Mouse (Mus musculus) MN1 (cell line): ENCODE results near the gene Ccser2.
A peak's percentile ranks its signal among the peaks of the same experiment; 100 is the strongest.

Source experiments
- DNase-seq: peaks from one replicate; pipeline ENCODE4 v3.0.0-alpha.2; 2016; ENCODE audit warnings: low spot score

Gene Ccser2

GRCm38 (mm10) chr14:36937941-36938340 is 30.6 kb downstream of the Ccser2 start:
- no peak for DNase-seq

DNA sequence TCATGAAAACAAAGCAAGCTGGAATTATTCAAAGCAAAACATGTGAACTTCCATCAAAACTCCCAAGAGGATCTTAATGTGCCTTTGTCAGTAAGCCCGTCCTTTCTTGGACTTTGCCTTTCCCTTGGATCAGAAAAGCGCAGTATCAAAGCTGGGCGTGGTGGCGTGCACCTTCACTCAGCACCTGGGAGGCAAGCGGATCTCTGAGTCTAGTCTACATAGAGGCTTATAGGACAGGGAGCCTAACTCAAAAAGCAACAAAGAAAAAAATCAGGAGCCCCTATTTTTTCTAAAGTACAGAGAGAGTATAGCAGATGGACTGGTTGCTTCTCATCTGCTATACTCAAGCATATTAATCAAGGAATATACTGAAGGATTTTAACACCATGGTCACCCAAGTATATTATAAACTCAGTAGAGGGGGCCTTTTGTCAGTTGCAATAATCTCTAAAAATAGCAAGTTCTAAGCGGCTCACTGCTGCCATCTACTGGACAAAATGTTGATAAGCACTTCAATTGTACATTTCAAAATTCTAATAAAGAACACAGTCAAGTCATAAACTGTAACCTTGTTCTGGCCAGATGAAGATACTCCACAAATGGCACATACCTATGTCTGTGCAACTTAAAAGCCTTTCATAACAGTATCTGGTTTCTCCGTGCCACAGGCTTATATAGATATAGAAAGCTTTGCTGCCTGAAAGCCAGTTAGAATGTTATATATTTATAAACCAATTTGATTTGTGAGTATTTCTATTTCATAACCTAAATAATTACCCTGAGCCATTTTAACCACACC is 31.3 kb downstream of the Ccser2 start:
- peak; percentile 52 for DNase-seq

DNA sequence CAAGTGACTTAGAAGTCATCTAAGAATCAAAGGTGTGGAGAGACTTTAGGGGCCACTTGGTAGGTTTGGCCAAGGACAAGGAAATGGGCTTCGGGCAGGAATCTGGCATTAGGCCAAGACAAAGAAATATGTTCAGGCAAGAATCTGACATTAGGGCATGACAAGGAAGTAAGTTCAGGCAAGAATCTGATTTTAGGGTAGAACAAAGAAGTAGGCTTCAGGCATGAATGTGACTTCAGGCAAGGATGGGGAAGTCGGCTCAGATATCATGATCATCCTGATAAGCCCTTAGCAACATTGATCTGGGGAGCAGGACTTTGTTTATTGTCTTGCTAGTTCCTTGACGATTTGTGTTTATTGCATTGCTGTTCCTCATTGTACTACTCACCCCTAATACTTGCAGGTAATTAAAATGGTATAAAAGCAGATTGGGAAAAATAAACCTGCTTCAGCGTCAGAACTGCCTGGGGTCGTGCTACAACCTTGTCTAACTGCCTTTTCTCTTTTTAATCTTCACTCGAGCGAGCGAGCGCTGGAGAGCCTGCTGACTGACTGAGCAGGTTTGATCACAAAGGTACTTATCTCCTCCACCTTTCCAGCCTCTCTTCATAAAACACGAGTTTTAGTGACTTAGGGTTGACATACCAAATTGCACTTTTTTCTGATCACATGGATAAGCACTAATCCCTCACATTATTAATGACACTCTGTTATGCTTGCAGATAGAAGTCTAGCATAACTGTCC is 35.8 kb downstream of the Ccser2 start:
- no peak for DNase-seq

DNA sequence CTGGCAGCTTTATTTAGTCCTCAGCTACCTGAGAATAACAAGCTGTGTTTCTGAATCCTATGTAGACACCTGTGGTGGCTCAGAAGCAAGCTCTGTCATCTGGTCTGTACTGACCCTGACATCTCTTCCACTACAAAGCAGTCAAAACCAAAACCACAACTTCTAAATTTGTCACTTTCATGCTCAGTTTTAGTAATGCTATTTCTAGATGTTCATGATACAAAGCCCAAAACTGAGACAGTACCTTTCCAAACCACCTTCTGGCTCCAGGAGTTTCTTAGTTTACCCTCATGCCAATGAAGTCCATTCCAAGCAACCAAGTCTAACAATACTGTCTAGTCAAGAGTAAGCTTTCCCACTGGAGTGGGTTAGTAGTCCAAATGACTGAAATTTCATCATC is 36.5 kb downstream of the Ccser2 start:
- DNase-seq: no peak

GRCm38 (mm10) chr14:36923383-36923782 is 45.2 kb downstream of the Ccser2 start:
- DNase-seq: no peak

- no peak for DNase-seq
Observed at GRCm38 (mm10) chr14:36921346-36922049, 47.1 kb downstream of the Ccser2 start.

DNA sequence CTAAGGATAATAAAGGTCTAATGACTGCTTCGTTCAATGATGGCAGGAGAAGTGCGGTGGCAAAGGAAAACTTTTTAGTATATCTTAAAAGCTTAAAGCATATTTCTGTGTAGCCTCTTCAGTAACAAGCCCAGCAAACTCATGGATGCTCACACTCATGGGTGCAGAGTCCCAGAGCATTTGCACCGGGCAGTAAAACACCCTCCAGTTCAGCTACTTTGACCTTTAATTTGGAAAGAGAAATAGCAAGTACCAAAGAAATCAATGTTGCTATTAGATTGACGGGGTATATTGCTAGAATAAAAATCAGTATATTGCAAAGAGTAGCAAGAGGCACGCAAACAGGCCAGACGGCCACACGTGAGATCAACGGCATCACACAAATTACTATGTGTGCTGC is 48.7 kb downstream of the Ccser2 start:
- no peak for DNase-seq

GRCm38 (mm10) chr14:36919146-36919545 is 49.4 kb downstream of the Ccser2 start:
- DNase-seq: no peak

GRCm38 (mm10) chr14:36915203-36915602 is 53.4 kb downstream of the Ccser2 start:
- no peak for DNase-seq

DNA sequence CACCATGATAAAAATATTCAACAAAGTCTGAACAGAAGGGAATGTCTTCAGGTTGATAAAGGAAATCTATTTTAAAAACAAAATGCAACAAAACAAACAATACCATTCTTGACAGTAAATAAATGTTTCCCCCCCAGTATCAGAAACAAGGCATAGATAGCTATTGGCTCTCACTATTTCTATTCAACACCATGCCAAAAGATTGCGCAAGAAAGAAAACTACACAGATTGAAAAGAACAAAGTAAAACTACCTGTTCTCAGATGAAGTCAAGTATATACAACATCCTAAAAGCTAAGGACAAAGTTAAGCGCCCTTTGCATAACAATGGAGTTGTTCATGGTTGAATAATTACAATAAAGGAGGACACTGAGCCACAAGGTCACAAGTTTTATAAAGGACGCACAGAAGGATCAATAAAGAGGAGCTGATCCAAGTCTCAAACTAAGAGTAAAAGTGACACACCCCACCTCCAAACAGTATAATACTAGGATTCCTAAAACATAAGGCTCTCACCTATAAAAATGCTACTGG is 54.0 kb downstream of the Ccser2 start:
- no peak for DNase-seq

GRCm38 (mm10) chr14:36911738-36912137 is 56.8 kb downstream of the Ccser2 start:
- DNase-seq: peak; percentile 6

DNA sequence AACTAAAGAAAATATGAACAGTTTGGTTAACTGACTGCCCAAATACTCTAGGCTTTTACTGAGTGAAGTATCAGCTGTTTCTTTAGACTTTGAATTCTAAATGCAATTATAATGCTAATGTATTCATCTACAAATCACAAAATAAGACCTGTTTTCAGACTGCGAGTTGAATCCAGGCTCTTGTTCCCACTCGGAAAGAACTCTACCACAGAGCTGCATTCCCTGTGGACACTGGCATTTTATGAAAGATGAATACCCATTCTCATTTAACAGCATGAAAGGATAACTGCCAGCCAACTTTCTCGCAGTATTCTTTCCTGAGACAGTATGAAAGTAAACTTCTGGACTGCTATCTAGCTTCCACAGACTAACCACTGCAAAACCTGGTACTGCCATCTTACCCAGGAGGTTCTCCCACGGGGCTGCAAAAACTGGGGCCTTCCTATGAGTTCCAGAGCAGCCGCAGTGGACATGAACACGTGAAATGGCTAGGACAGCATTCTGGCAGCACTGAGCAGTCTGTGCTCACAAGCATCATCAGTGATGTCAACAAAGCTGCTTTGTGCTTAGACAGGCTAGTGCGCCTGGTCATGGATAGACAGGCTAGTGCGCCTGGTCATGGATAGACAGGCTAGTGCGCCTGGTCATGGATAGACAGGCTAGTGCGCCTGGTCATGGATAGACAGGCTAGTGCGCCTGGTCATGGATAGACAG is 62.6 kb downstream of the Ccser2 start:
- DNase-seq: no peak

DNA sequence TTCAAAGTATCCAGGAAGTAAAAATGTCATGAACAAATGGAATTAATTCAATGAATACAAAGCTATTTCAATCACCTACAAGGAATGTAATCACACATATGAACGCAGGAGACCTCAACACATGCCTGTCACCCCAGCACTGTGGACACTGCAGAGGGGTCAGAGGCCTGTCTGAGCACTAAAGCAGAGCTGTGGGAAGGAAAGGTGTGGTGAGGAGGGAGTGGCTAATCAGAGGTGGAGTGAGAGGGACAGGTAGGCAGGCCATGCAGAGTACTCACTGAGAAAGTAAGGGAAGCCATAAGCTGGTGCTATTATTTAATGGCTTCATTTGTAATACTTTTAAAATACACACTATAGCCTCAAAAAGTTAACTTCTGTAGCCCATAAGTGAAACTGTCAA is 64.4 kb downstream of the Ccser2 start:
- DNase-seq: no peak

DNA sequence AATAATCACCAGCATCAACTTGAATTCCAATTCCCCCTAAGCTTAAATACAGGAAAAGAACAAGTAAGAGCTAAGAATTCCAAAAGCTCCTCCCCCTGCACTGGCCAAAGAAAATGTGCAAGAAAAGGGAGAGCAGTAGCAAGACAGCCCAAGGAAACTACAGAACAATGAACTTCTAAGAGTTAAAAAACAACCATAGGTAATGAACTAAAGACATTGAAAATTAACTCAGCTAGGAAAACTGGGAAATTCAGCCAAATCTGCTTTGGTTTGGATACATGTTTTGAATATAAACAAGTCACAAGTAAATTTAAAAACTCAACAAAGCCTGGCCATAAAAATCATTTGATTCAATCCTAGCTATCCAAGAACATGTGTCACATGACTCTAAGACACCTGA is 67.7 kb downstream of the Ccser2 start:
- DNase-seq: no peak

DNA sequence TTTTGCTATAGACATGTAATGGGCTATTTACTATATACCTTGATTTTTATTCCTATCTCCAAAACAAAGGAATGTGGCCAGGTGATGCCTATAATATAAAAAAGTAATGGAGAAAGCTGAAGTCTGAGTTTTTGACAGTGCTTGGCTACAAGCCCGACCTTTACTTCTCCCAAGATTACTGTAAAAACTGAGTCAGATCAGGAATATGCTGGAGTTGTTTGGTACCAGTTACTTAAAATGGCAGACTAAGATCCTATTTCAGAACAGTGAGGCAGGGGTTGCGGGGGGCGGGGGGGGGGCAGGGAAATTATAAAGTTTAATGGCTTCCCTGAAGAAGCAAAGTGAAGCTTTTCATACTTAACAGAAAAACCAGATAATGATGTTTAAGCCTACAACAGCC is 73.9 kb downstream of the Ccser2 start:
- DNase-seq: no peak

DNA sequence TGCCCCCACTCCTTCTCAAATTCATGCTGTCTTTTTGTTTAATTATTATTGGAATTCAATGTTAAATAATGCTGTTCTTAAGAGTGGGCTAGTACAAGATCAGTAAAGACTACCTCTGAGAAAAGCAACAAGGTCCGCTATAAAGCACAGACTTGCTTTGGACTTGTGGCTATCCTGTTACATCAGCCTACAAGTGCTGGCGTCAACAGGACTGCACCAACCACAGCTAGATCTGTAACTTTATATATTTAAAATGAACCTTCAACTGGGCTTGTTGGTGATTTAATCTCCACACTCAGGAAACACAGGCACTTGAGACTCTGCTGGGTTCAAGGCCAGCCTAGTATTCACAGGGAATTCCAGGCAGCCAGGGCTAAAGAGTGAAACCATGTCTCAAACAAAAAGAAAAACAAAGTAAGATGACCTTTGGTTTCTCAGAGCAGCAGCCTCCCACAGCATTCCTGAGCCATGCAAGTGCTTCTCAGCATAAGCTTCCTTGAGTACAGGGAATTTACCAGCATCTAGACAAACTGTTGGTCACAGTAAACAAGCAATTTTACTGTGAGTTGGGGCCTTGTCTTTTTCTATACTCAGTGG is 75.7 kb downstream of the Ccser2 start:
- DNase-seq: no peak

DNA sequence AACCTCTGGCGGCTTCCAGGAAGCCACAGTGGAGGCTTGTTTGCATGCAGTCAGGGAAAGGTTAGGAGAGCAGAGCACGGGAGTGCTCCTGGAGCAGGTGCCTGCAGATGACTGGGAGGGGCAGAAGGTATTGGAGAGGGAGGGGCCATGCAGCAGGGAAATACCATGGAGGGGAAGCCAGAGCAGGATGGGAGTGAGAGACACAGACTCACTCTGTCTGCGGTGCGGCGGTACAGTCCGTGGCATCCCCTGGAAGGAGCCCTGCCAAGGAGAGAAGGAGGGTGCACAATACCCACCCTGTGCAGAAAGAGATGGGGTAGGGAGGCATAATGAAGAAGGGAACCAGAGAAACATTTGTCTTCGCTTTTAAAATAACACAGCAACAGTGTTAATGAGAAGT is 78.4 kb downstream of the Ccser2 start:
- no peak for DNase-seq

DNA sequence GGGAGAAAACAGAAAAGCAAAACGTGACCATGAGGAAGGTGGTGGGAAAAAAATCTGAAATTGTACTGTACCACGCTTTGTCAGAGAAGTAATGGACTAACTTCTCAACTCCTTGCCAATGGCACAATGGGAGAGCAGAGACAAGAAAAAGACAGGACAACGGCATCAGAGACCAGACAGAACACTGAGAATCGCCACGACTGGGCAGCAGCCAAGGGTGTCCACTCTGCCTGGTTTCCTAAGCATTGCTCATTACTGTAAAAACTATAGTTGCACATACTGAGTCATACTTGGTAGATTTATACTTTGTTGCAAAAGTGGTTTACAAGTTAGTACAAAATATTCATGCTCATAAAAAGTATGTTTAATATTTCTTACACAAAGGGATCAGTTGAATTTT is 82.9 kb downstream of the Ccser2 start:
- DNase-seq: no peak

- DNase-seq: no peak
Observed at GRCm38 (mm10) chr14:36885117-36885516, 83.5 kb downstream of the Ccser2 start.

- no peak for DNase-seq
Observed at GRCm38 (mm10) chr14:36883576-36883975, 85.0 kb downstream of the Ccser2 start.

DNA sequence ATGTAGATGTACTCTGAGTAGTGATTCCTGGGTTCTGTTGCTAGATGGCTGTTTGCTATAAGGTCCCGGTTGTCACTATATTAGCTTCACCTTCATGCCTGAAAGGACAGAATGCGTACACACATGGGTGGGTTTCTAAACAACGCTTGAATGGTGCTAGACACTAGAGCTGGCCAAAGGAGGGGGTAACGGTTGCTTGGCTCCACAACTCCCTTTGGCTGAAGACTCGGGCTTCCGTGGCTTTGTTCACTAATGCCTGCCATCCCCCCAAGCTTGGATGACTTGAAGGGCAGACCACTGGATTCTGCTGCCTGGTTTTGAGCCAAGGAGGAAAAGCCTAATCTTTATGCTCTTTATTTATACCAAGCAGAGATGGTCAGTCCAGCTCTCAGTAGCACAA is 98.3 kb downstream of the Ccser2 start:
- no peak for DNase-seq
